Mouse (Mus musculus): ENCODE measurements around the gene Etnk1. TPM values are rescaled to one million over a fixed set of nuclear protein-coding genes. Genes with fewer than 3 reads are reported as not detected.

The Etnk1 gene
- polyA plus RNA-seq (2015; fragmentation: Nextera tagmentation; extraction: Ambion mirVana): 10.7 and 11.0 TPM in 2 replicates

GRCm38 (mm10) chr6:143166452-143167357, at the start of gene Etnk1:
TSS of gene Etnk1 (plus strand) at chr6:143167221.
- Histone ChIP-seq H3K4me1 (replicated peaks; ENCODE audit: control insufficient read depth, insufficient read depth) (no peaks in the 10 kb centered on the region), H3K27ac (replicated peaks) (peak within 1 kb of the TSS; percentile 95), H3K9ac (ENCODE audit: low read length) (peak within 1 kb of the TSS; percentile 86), H3K9me3 (ENCODE audit: control insufficient read depth, low read length) (no peaks in the 10 kb centered on the region), H3K4me3 (ENCODE audit: low read depth, low read length) (peak within 1 kb of the TSS; percentile 82), H3K4me2 (replicated peaks; ENCODE audit: low read depth) (peak within 1 kb of the TSS; percentile 86), H3K36me3 (ENCODE audit: control insufficient read depth, insufficient read depth, low read length) (no peaks in the 10 kb centered on the region), H3K27me3 (ENCODE audit: control insufficient read depth, insufficient read depth, low read length) (no peaks in the 10 kb centered on the region)
- no peak for TF ChIP-seq EP300 (optimal IDR thresholded peaks at IDR 0.05)
- TF ChIP-seq CTCF (IDR thresholded peaks at IDR 0.05; ENCODE audit: low read depth): peak; percentile 40
- WGBS: 1% methylated on average over 74 of the region's 81 CpGs
- ATAC-seq (ENCODE audit: low FRiP score, low TSS enrichment) (peak; percentile 97), DNase-seq (ENCODE audit: low spot score) (peak; percentile 97)

DNA sequence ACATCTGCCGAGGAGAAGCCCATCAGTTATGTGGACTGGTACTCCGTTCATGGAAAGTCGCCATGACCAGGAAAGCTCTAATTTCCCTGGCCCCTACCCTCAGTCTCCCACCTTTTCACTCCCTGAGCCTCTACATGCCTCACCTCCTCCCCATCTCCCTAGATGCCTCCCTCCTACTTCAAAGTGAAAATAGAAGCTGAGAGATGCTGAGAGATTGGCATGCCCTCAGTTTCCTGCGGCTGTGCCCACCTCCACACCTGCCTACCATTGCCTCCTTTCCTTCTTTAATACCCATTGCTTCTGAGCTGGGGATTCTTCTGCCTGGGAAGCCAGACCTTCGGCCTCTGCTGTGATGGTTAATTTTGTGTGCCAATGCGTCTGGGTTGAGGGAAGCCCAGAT, 47.7 kb upstream of the Etnk1 start:
- Histone ChIP-seq H3K9me3 (ENCODE audit: control insufficient read depth, low read length) (no peaks in the 10 kb centered on the region), H3K27ac (replicated peaks) (no peak overlapping the region), H3K27me3 (ENCODE audit: control insufficient read depth, insufficient read depth, low read length) (no peaks in the 10 kb centered on the region), H3K4me3 (ENCODE audit: low read depth, low read length) (no peak overlapping the region), H3K9ac (ENCODE audit: low read length) (no peak overlapping the region), H3K4me1 (replicated peaks; ENCODE audit: control insufficient read depth, insufficient read depth) (no peaks in the 10 kb centered on the region), H3K36me3 (ENCODE audit: control insufficient read depth, insufficient read depth, low read length) (no peaks in the 10 kb centered on the region), H3K4me2 (replicated peaks; ENCODE audit: low read depth) (no peak overlapping the region)
- TF ChIP-seq EP300 (optimal IDR thresholded peaks at IDR 0.05) (no peak), CTCF (IDR thresholded peaks at IDR 0.05; ENCODE audit: low read depth) (no peak)
- DNase-seq (ENCODE audit: low spot score) (no peak), ATAC-seq (ENCODE audit: low FRiP score, low TSS enrichment) (no peak)
- 90% methylated on average over 6 of the region's 6 CpGs for WGBS

GRCm38 (mm10) chr6:143125721-143126120, 41.3 kb upstream of the Etnk1 start:
- H3K9me3 ChIP-seq (ENCODE audit: control insufficient read depth, low read length): peaks cover 6% of the 10 kb centered on the region; the same call in 1 of the 2 replicates
- TF ChIP-seq CTCF (IDR thresholded peaks at IDR 0.05; ENCODE audit: low read depth): no peak
- H3K4me2 ChIP-seq (replicated peaks; ENCODE audit: low read depth): no peak overlapping the region
- DNase-seq (ENCODE audit: low spot score): no peak
- H3K4me1 ChIP-seq (replicated peaks; ENCODE audit: control insufficient read depth, insufficient read depth): no peaks in the 10 kb centered on the region
- H3K36me3 ChIP-seq (ENCODE audit: control insufficient read depth, insufficient read depth, low read length): no peaks in the 10 kb centered on the region
- H3K27ac ChIP-seq (replicated peaks): no peak overlapping the region
- H3K4me3 ChIP-seq (ENCODE audit: low read depth, low read length): no peak overlapping the region
- H3K27me3 ChIP-seq (ENCODE audit: control insufficient read depth, insufficient read depth, low read length): no peaks in the 10 kb centered on the region
- H3K9ac ChIP-seq (ENCODE audit: low read length): no peak overlapping the region
- no peak for ATAC-seq (ENCODE audit: low FRiP score, low TSS enrichment)

GRCm38 (mm10) chr6:143129466-143129865, 37.6 kb upstream of the Etnk1 start:
- Histone ChIP-seq H3K27me3 (ENCODE audit: control insufficient read depth, insufficient read depth, low read length) (no peaks in the 10 kb centered on the region), H3K36me3 (ENCODE audit: control insufficient read depth, insufficient read depth, low read length) (no peaks in the 10 kb centered on the region), H3K9me3 (ENCODE audit: control insufficient read depth, low read length) (peaks cover 6% of the 10 kb centered on the region; the same call in 1 of the 2 replicates), H3K4me2 (replicated peaks; ENCODE audit: low read depth) (no peak overlapping the region), H3K4me1 (replicated peaks; ENCODE audit: control insufficient read depth, insufficient read depth) (no peaks in the 10 kb centered on the region), H3K9ac (ENCODE audit: low read length) (no peak overlapping the region), H3K4me3 (ENCODE audit: low read depth, low read length) (no peak overlapping the region), H3K27ac (replicated peaks) (no peak overlapping the region)
- 85% methylated on average over 7 of the region's 7 CpGs for WGBS
- DNase-seq (ENCODE audit: low spot score): no peak
- ATAC-seq (ENCODE audit: low FRiP score, low TSS enrichment): no peak
- TF ChIP-seq CTCF (IDR thresholded peaks at IDR 0.05; ENCODE audit: low read depth) (no peak), EP300 (optimal IDR thresholded peaks at IDR 0.05) (no peak)

- Histone ChIP-seq H3K27me3 (ENCODE audit: control insufficient read depth, insufficient read depth, low read length) (no peaks in the 10 kb centered on the region), H3K4me3 (ENCODE audit: low read depth, low read length) (no peak overlapping the region), H3K9me3 (ENCODE audit: control insufficient read depth, low read length) (peaks cover 6% of the 10 kb centered on the region; the same call in 1 of the 2 replicates), H3K36me3 (ENCODE audit: control insufficient read depth, insufficient read depth, low read length) (no peaks in the 10 kb centered on the region), H3K27ac (replicated peaks) (no peak overlapping the region), H3K9ac (ENCODE audit: low read length) (no peak overlapping the region), H3K4me1 (replicated peaks; ENCODE audit: control insufficient read depth, insufficient read depth) (no peaks in the 10 kb centered on the region), H3K4me2 (replicated peaks; ENCODE audit: low read depth) (no peak overlapping the region)
- no peak for TF ChIP-seq EP300 (optimal IDR thresholded peaks at IDR 0.05)
- TF ChIP-seq CTCF (IDR thresholded peaks at IDR 0.05; ENCODE audit: low read depth): no peak
- 88% methylated on average over 3 of the region's 3 CpGs for WGBS
- no peak for DNase-seq (ENCODE audit: low spot score)
- no peak for ATAC-seq (ENCODE audit: low FRiP score, low TSS enrichment)
Observed at GRCm38 (mm10) chr6:143129952-143130351, 37.1 kb upstream of the Etnk1 start.

DNA sequence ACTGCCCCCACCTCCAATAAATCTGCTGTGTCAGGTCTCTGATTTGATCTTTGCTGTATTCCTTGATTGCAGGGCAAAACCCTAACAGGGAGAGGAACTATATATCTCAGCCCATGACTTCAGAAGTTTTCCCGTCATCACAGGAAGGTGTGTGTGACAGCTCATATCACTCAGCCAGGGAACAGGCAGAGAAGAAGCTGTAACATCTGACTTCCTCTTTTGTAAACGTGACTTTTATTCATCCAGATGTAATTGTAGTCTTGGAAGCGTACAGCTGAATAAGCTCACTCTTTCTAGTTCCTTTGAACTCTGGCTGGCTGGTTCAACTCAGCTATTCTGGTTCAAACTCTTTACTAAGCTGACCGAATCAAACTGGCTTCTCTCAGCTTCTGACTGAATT, 36.6 kb upstream of the Etnk1 start:
- WGBS: 78% methylated on average over 4 of the region's 4 CpGs
- no peak for DNase-seq (ENCODE audit: low spot score)

More for the DNA sequence above, 36.6 kb upstream of the Etnk1 start:
- Histone ChIP-seq H3K27me3 (ENCODE audit: control insufficient read depth, insufficient read depth, low read length) (no peaks in the 10 kb centered on the region), H3K9ac (ENCODE audit: low read length) (no peak overlapping the region), H3K4me1 (replicated peaks; ENCODE audit: control insufficient read depth, insufficient read depth) (no peaks in the 10 kb centered on the region), H3K36me3 (ENCODE audit: control insufficient read depth, insufficient read depth, low read length) (no peaks in the 10 kb centered on the region), H3K9me3 (ENCODE audit: control insufficient read depth, low read length) (peaks cover 6% of the 10 kb centered on the region; the same call in 1 of the 2 replicates), H3K4me2 (replicated peaks; ENCODE audit: low read depth) (no peak overlapping the region), H3K27ac (replicated peaks) (no peak overlapping the region), H3K4me3 (ENCODE audit: low read depth, low read length) (no peak overlapping the region)
- no peak for TF ChIP-seq EP300 (optimal IDR thresholded peaks at IDR 0.05)
- TF ChIP-seq CTCF (IDR thresholded peaks at IDR 0.05; ENCODE audit: low read depth): no peak
- no peak for ATAC-seq (ENCODE audit: low FRiP score, low TSS enrichment)
